Mouse (Mus musculus) embryonic facial prominence, embryonic 12.5 days (tissue): ENCODE data around the gene Pde2a. TPM values are rescaled to one million over a fixed set of nuclear protein-coding genes. Genes with fewer than 3 reads are reported as not detected.

ENCODE experiments used
- ATAC-seq: fragments of 200-750 bp; cut with Nextera tagmentation; 2 replicates; pipeline ENCODE4 v1.8.0; 2017; ENCODE audit not compliant: insufficient number of reproducible peaks, insufficient read depth, low FRiP score, low TSS enrichment
- H3K27ac ChIP-seq: fragments of 300-500 bp; sonication (generic); 2 replicates; pipeline ENCODE4 v1.5.1; 2016; ENCODE audit warnings: mild to moderate bottlenecking
- H3K27me3 ChIP-seq: fragments of 300-500 bp; sonication (generic); 2 replicates; pipeline ENCODE4 v1.6.1; 2016; ENCODE audit warnings: mild to moderate bottlenecking, moderate library complexity
- H3K36me3 ChIP-seq: fragments of 300-500 bp; sonication (generic); 2 replicates; pipeline ENCODE4 v1.6.1; 2016; ENCODE audit warnings: mild to moderate bottlenecking
- H3K4me1 ChIP-seq: fragments of 300-500 bp; sonication (generic); 2 replicates; pipeline ENCODE4 v1.6.1; 2016
- H3K4me2 ChIP-seq: fragments of 300-500 bp; sonication (generic); replicated peaks from 2 replicates; pipeline ENCODE4 v1.6.1; 2016; ENCODE audit warnings: mild to moderate bottlenecking, moderate library complexity
- H3K4me3 ChIP-seq: fragments of 300-500 bp; sonication (generic); 2 replicates; pipeline ENCODE4 v1.5.1; 2016; ENCODE audit warnings: mild to moderate bottlenecking
- H3K9ac ChIP-seq: fragments of 300-500 bp; sonication (generic); 2 replicates; pipeline ENCODE4 v1.6.1; 2016; ENCODE audit warnings: mild to moderate bottlenecking, moderate library complexity
- H3K9me3 ChIP-seq: fragments of 300-500 bp; sonication (generic); 2 replicates; pipeline ENCODE4 v1.6.1; 2016; ENCODE audit warnings: mild to moderate bottlenecking, moderate library complexity
- WGBS: fragments of 180-500 bp; shearing (Covaris S2); methylation state at CpG from one replicate; pipeline ENCODE4 v1.1.7; 2016; 5-methylcytosine and 5-hydroxymethylcytosine counted together
- polyA plus RNA-seq: library from polyadenylated mRNA; unstranded; fragments of >200 nt; fragmentation: Nextera tagmentation; extraction: Ambion mirVana; gene quantifications from 2 replicates; pipeline ENCODE4 v1.2.1, GENCODE M21; 2016

Pde2a gene
- polyA plus RNA-seq, 1 experiment from 2014 or later, result 20.4 TPM

DNA sequence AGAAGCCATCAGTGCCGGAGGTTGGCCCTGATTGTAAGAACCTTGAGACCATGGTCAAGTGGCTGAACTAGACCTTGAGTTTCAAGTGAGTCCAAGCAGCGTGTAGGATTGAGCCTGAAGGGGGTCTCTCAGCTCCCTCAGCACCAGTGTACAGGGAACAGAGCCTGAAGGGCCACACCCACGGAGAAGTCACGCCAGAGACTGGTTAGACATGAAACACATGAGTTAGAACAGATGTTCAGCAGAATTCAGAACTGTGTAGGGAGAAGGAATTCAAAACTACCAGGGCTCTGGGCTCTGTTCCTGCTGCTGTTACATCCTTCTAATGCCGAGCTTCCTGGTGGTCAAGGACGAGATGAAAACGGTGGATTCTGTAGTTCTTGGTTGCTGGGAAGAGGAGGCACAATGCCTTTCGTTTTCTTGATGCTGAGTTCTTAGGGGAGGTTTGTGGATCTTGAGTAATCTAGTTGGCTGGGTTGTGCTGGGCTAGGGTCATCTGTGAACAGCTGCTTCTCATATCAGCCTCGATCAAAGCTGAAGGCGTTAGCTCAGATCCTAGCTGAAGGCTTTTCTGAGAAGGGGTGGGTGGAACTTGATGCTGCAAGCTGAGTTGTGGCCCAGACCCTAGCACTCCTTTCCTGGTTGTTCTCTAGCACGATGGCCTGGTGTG, 11.1 kb upstream of the Pde2a start, which contains the start of gene Gm45837:
Gm45837 (plus strand) TSS at position 620 of the 670 bp plus-strand sequence.
- H3K36me3 ChIP-seq, result peaks cover 12% of the 10 kb centered on the region
- H3K4me2 ChIP-seq, result no peak within 1 kb of the TSS
- H3K9me3 ChIP-seq, result no peaks in the 10 kb centered on the region; the same call in 1 of the 2 replicates
- ATAC-seq, result no peak
- no peak within 1 kb of the TSS for H3K9ac ChIP-seq
- 75% methylated on average over 11 of the region's 11 CpGs for WGBS
- H3K4me3 ChIP-seq, result no peak within 1 kb of the TSS
- H3K27me3 ChIP-seq, result no peaks in the 10 kb centered on the region
- peaks cover 10% of the 10 kb centered on the region for H3K4me1 ChIP-seq
- no peak within 1 kb of the TSS for H3K27ac ChIP-seq

DNA sequence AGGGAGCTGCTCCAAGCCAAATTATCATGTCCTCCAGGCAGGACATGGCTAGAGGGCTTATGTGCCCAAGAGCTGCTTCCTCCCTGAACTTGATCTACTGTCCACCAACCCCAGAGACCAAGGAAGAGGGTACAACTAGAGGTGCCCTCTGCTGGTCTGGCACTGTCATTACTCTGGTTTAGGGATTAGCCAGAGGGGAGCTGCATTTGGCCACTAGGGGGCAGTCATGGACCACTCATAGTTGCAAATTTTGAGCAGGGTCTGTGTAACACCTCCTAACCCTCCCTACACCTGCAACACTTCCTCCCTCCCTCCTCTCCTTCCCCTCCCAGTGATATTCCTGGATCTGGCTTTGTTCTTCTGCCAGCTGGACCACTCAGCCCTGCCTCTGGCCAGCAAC, 8.7 kb upstream of the Pde2a start:
- peaks cover 21% of the 10 kb centered on the region for H3K4me1 ChIP-seq
- H3K9me3 ChIP-seq, result no peaks in the 10 kb centered on the region; the same call in 1 of the 2 replicates
- no peaks in the 10 kb centered on the region for H3K36me3 ChIP-seq
- no peak for ATAC-seq
- H3K4me2 ChIP-seq, result no peak overlapping the region
- H3K4me3 ChIP-seq, result no peak overlapping the region
- H3K27me3 ChIP-seq, result 0 out of 2 replicates have a peak, but pooled peaks cover 4% of the 10 kb centered on the region
- H3K9ac ChIP-seq, result no peak overlapping the region
- no peak overlapping the region for H3K27ac ChIP-seq

DNA sequence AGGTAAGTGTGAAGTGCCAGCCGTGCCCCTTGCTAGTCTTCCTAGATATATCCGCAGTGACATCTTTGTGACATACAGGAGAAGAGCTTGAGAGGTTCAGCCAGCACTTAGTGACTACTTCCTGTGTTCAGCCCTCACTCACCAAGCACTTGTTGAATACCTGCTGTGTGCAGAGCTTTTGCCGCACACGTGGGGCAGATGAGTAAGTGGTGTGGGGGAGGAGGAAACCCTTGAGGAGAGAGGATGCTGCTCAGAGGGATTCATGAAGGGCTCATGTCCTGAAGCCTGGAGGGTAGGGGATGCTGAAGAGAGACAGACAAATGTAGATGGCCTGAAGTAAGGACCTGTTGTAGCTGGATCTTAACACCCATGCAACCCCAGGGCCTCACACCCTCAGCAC, 7.3 kb upstream of the Pde2a start:
- no peak overlapping the region for H3K4me2 ChIP-seq
- no peak overlapping the region for H3K9ac ChIP-seq
- no peaks in the 10 kb centered on the region for H3K36me3 ChIP-seq
- 42% methylated on average over 4 of the region's 4 CpGs for WGBS
- H3K4me1 ChIP-seq, result peaks cover 21% of the 10 kb centered on the region
- H3K27ac ChIP-seq, result no peak overlapping the region
- ATAC-seq, result no peak
- no peaks in the 10 kb centered on the region; the same call in 1 of the 2 replicates for H3K9me3 ChIP-seq
- H3K27me3 ChIP-seq, result peaks cover 13% of the 10 kb centered on the region; the same call in 1 of the 2 replicates
- no peak overlapping the region for H3K4me3 ChIP-seq

DNA sequence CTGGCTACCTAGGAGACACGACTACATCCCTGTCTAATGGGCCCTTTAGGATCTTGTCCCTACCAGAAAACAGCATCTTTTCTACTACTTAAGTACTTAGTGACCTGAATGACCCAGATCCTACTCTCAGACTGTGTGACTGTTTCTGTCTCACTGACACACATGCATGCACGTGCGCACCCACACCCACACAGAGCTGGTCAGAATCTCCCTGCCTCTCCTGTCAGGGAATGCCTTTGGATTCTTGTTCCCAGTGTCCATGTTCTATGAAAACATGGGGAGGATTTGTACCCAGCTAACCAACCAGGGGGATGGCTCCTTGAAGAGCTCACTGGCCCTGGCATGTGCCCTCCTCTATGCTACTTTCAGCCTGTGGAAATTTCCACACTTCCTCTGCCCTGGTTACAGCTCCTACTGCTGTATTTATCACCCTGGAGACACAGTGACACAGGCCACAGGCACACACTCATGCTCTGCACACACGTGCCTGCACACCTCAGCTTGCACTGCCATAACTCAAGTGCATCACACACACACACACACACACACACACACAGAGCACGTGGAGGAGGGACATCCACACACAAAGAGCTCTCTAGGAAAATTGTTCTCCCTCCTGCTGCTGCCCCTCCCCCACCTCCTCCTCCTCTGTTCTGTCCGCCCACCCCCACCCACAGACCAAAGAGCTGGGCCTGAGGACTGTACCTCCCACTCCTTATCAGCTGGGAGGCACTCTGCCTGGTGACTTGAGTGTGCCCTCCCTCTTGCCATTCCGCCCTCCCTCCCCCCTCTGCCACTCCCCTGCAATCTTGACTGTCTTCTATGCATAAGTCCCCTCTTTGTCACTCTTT, 6.6 kb upstream of the Pde2a start:
- Histone ChIP-seq H3K27me3 (peaks cover 17% of the 10 kb centered on the region), H3K4me1 (peaks cover 21% of the 10 kb centered on the region), H3K4me2 (no peak overlapping the region), H3K9me3 (no peaks in the 10 kb centered on the region; the same call in 1 of the 2 replicates), H3K9ac (no peak overlapping the region; the same call in 1 of the 2 replicates), H3K27ac (no peak overlapping the region), H3K36me3 (no peaks in the 10 kb centered on the region), H3K4me3 (no peak overlapping the region)
- WGBS, result 31% methylated on average over 7 of the region's 7 CpGs
- ATAC-seq, result no peak; the same call in 1 of the 2 replicates

DNA sequence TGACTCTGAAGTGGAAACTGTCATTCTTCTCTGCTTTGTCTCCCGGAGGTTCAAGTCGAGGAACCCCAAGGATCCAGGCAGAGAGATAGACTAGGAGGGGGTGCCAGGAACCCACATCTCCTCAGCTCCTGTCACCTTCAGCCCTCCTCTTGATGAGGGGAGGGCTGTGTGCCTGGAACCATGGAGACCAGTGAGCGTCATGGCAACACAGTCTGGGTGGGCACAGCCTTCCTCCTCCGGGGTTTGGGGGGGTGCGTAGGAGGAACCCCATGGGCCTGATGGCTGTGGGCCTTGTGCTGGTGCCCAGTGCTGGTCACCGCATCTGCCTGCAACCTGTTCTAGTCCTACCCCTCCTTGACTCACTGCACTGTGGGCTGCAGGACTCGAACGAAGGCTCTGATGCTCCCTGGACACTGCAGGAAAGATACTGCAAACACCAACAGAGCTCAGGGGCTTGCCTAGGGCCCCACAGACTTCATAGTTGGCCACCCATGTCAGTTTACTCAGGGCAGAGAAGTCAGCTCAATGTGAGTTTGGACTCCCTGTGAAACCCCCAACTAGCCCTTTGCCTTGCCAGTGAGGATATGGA, 5.9 kb upstream of the Pde2a start:
- no peak overlapping the region for H3K27ac ChIP-seq
- no peak for ATAC-seq
- H3K36me3 ChIP-seq, result no peaks in the 10 kb centered on the region
- H3K4me2 ChIP-seq, result no peak overlapping the region
- H3K9me3 ChIP-seq, result no peaks in the 10 kb centered on the region
- no peak overlapping the region for H3K9ac ChIP-seq
- no peak overlapping the region for H3K4me3 ChIP-seq
- H3K4me1 ChIP-seq, result peaks cover 21% of the 10 kb centered on the region
- WGBS, result 48% methylated on average over 8 of the region's 8 CpGs
- peaks cover 20% of the 10 kb centered on the region for H3K27me3 ChIP-seq

DNA sequence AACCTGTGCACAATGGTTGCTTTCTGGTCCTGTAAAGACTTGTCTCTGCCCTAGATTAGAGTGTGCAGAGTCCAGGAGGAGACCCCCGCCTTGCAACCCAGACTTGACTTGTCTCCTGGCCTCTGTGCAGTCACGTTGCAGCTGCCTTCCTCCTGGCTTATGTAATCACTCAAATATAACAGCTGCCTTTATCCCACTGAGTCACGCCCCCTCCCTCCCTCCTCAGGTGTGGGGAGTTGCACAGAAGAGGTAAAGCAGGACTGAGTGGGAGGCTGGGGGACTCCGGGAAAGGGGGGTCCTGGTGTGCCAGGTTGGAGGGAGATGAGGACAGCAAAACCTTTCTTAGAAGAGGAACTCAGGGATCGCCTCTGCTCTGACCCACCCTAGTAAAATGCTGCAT, 5.1 kb upstream of the Pde2a start:
- Histone ChIP-seq H3K4me3 (no peak overlapping the region), H3K27ac (no peak overlapping the region), H3K9ac (no peak overlapping the region), H3K9me3 (no peaks in the 10 kb centered on the region), H3K27me3 (peaks cover 20% of the 10 kb centered on the region), H3K4me1 (peaks cover 21% of the 10 kb centered on the region), H3K4me2 (no peak overlapping the region), H3K36me3 (no peaks in the 10 kb centered on the region)
- 61% methylated on average over 5 of the region's 5 CpGs for WGBS
- no peak for ATAC-seq

DNA sequence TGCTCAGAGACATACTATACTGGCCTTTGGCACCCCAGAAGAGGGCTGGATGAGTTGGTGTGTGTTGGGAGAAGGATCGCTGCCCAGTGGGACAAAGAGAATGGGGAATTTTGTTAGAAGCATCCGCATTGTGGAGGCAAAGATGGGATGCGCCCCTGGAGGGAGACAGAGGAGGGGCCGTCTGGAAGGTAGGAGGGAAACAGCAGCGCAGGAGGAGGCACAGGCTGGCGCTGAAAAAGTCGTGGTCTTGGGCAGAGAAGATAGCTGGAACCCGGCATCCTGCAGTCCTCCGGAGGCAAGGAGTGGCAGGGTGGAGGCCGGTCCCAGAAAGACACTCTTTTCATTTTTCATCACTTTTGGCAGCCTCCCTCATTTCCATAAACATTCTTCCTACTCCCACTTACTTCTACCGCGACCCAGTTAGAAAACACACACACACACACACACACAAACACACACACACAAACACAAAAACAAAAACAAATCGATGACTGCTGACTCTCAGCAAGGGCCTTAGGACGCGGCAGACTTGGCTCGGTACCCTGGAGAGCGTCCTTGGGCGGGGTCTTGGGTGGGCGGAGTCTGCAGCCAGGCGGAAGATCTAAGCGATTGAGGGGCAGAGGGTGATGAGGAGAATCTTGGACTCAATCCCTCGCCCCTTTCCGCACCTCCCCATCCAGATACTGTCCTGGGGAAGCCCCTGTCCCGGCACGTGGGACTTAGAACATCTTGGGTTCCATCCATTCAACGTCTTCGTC, 2.3 kb upstream of the Pde2a start:
- peaks cover 20% of the 10 kb centered on the region for H3K27me3 ChIP-seq
- H3K9me3 ChIP-seq, result no peaks in the 10 kb centered on the region
- H3K4me3 ChIP-seq, result no peak overlapping the region
- H3K27ac ChIP-seq, result no peak overlapping the region
- peaks cover 21% of the 10 kb centered on the region for H3K4me1 ChIP-seq
- H3K9ac ChIP-seq, result no peak overlapping the region
- H3K4me2 ChIP-seq, result 0 out of 2 replicates have a peak overlapping the region, but pooled peaks have one; percentile 5
- no peak for ATAC-seq
- 5% methylated on average over 27 of the region's 27 CpGs for WGBS
- no peaks in the 10 kb centered on the region for H3K36me3 ChIP-seq

DNA sequence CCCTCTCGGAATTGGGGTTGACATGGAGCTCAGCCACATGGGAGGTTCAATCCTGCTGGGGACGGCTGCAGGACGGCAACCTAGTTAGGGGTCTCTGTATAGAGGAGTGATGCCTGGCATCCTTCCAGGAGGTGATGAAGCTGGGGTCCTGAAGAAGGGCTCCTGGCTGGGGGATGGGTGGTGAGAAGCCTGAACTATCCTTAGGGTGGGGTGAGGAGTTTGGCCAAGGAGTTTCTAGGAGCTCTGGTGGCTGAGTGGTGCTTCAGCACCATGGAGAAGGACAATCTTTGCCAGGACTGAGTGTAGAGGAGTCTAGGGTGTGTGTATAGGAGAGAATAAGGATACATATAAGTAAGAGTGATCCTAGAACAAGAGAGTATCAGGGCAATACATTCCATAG, 578 bp downstream of the Pde2a start:
- 26% methylated on average over 3 of the region's 3 CpGs for WGBS
- Histone ChIP-seq H3K36me3 (no peaks in the 10 kb centered on the region), H3K27me3 (peaks cover 20% of the 10 kb centered on the region), H3K27ac (no peak overlapping the region), H3K4me3 (no peak overlapping the region), H3K4me2 (no peak overlapping the region), H3K4me1 (no peaks in the 10 kb centered on the region), H3K9ac (no peak overlapping the region), H3K9me3 (no peaks in the 10 kb centered on the region)
- no peak for ATAC-seq

DNA sequence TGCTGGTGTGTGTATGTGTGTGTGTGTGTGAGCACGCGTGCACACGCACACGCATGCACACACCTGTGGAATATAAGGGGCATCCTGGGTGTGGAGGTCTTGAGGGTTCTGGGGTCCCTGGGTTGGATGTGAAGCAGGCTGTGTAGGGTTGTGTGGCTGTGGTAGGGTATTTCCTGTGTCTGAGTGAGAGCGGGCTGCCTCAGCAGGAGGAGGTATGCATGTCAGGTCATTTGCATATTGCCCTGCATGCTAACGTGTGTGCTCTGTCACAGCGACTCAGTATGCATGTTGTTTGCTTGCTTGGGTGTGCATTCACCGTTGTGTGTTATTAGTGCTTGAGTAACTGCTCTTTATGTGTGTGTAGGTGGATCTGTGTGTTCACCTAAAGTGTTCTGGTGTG, 1.2 kb downstream of the Pde2a start:
- H3K4me1 ChIP-seq, result no peaks in the 10 kb centered on the region
- no peaks in the 10 kb centered on the region for H3K9me3 ChIP-seq
- no peaks in the 10 kb centered on the region for H3K36me3 ChIP-seq
- no peak overlapping the region; the same call in 1 of the 2 replicates for H3K4me2 ChIP-seq
- no peak overlapping the region for H3K27ac ChIP-seq
- no peak for ATAC-seq
- peaks cover 17% of the 10 kb centered on the region for H3K27me3 ChIP-seq
- no peak overlapping the region for H3K4me3 ChIP-seq
- no peak overlapping the region for H3K9ac ChIP-seq
- WGBS, result 84% methylated on average over 8 of the region's 8 CpGs

DNA sequence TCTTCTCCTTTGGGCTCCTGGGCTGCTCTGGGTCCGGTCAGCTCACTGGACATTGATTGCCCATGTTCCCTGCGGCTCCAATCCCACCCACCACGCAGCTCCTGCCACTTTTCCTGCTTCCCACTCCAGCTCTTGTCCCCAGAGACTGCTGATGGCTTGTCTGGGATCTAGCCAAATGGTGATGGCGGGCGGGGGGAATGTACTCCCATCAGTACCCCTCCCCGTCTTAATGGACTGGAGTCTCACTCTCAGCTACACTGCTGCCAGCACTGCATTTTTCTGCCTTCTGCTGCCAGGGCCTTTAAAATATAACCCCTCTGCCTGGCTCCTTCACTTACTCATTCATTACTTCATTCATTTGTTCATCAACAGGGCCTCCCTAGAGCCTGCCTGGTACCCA, 2.5 kb downstream of the Pde2a start:
- no peak overlapping the region for H3K9ac ChIP-seq

DNA sequence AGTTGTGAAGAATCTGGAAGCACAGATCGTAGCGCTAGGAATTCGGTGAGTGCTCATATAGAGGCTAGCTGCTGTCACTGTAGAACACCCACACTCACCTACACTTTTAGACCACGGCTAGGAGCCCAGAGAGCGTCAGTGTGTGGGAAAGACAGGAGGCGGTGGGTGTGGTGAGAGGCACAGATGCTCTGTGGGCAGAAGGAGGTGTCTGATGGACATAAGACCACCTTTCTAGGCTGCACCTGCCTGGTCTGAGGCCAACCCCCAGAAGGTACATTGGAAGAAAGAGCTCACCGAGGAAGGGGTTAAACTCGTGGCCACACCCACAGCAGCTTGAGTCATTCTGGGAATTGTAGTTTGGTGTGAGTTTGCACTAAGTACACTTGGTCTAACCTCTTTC, 5.2 kb downstream of the Pde2a start:
- Histone ChIP-seq H3K36me3 (no peaks in the 10 kb centered on the region), H3K9ac (no peak overlapping the region), H3K4me3 (no peak overlapping the region), H3K9me3 (no peaks in the 10 kb centered on the region), H3K4me2 (no peak overlapping the region), H3K27me3 (no peaks in the 10 kb centered on the region; the same call in 1 of the 2 replicates), H3K4me1 (no peaks in the 10 kb centered on the region), H3K27ac (no peak overlapping the region)
- no peak for ATAC-seq
- WGBS, result 65% methylated on average over 8 of the region's 8 CpGs

More for the DNA sequence above, 2.5 kb downstream of the Pde2a start:
- H3K4me2 ChIP-seq, result no peak overlapping the region
- H3K4me1 ChIP-seq, result no peaks in the 10 kb centered on the region
- no peak overlapping the region for H3K4me3 ChIP-seq
- WGBS, result 71% methylated on average over 6 of the region's 6 CpGs
- H3K9me3 ChIP-seq, result no peaks in the 10 kb centered on the region
- no peak for ATAC-seq
- no peaks in the 10 kb centered on the region for H3K36me3 ChIP-seq
- H3K27ac ChIP-seq, result no peak overlapping the region
- peaks cover 9% of the 10 kb centered on the region for H3K27me3 ChIP-seq
